Mouse (Mus musculus) heart, postnatal 36 days (tissue): ENCODE results near the gene Atg14. TPM values are rescaled to one million over a fixed set of nuclear protein-coding genes. Genes with fewer than 3 reads are reported as not detected.
"Not testable (repeated sequence)": the region's sequence is repeated elsewhere in the genome, so short reads cannot be mapped to it uniquely, and the experiment has no call there.

Experiments used
- DNase-seq, 2 experiments: peaks; one replicate each; pipeline ENCODE4 v3.0.0; 2021 to 2022
- intact Hi-C: fragments of 180-260 bp; cut with DNase I; formaldehyde crosslinking; loops from one replicate; pipeline ENCODE4 v1.15.1; 2025
- total RNA-seq, 2 experiments: library from RNA; stranded (reverse); gene quantifications; 2 replicates each; pipeline ENCODE4 v1.2.3; 2021

The Atg14 gene
- total RNA-seq, 2 experiments from 2014 or later = 10.8 to 10.9 TPM

DNA sequence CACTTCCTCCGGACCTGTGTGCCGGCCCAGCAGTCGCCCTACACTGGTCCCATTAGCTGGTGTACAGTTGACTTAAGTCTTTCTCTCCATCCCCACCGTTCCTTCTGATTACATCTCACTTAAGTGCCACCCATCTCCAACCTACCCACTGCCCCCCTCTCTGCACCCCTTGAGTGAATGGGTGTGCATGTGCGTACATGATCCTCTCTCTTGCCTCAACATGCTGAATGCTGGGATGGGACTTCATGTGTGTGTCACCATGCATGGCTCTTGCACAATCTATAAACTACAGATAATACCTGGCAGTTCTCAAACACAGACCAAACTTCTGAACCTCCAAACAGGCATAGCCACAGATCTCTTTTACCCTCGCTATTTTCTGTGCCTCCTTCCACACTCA lies 18.8 kb downstream of the Atg14 start:
- intact Hi-C loops = no loop called here
- no peak for DNase-seq

DNA sequence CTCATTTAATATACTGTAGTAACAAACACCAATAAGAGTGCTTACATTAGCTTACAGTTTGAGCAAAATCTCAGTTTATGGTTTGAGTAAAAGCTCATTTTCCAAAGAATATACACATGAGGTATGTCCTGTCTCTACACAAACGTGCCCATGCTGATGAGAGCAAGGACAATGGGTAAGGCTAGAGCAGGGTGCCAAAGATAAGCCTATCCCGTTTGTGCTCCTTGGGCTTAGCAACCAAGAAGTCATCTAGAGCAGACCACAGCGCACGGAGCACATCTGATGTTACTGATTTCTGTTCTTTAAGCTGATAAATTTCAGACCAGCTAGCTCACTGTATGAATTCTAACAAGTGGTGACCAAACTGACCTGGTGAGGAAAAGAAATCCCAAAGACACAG lies 25.6 kb downstream of the Atg14 start:
- intact Hi-C loops = no loop called here
- no peak for DNase-seq

DNA sequence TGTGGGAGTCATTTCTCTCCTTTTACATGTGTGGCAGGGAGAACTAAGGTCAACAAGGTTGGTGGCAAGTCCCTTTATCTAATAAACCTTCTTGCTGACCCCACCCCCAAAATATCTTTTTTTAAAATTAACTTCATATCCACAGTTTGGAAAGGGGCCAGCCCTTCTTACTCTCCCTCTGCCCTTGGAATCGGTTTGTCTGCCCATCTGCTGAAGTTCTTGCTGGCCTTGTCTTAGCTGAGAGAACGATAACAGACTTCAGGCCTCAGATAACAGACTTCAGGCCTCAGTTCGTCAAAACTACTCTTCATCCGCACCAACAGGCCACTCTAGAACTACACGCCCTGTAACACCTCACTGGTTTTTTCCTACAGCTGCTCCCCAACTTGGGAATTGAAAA lies 26.2 kb downstream of the Atg14 start:
- no peak for DNase-seq
- intact Hi-C loops = no loop called here

DNA sequence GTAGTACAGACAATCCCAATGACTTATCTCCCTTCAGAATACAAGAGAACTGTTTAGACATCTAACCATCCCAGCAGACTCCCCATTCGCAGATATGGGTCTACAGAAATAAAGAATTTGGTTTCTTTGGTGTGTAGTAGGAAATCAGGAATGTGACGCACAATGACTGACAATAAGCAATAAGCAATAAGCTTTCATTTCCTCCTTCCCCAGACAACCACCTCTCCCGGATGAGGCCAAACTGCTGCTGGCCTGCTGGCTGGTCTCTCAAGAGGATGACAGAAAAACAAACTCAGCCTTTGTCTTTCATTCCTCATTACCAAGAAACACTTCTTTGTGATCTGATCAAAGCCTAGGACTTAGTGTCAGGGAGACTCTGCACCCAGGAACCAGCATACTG lies 28.2 kb downstream of the Atg14 start:
- intact Hi-C loops = no loop called here
- no peak for DNase-seq

DNA sequence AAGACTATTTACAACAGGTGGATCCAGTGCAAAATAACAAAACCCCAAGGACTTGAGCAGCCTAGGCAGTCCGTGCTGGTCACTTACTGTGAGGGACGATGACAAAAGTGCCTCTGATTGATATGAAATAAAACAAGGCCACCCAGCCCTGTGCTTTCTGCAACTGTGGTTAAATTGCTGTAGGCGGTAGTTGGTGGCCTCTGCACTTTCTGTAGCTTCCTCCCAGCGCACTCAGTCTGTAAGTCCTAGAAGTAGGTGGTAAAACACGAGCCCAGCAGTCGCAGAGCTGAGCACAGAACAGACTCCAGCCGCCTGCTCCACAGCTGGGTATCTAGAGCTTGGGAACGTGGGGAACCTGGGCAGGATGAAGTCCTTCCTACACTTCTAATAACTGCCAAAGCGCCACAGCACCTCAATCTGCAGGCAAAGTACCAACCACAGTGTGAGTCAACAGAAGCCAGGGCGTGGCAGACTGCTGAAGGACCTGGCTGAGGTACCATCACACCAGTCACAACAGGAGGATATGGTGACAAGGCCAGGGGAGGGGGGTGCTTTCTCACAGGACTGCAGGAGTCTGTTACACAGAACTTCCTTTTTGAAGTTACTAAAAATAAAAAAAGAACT lies 29.0 kb downstream of the Atg14 start:
- DNase-seq = no peak
- intact Hi-C loops = no loop called here

DNA sequence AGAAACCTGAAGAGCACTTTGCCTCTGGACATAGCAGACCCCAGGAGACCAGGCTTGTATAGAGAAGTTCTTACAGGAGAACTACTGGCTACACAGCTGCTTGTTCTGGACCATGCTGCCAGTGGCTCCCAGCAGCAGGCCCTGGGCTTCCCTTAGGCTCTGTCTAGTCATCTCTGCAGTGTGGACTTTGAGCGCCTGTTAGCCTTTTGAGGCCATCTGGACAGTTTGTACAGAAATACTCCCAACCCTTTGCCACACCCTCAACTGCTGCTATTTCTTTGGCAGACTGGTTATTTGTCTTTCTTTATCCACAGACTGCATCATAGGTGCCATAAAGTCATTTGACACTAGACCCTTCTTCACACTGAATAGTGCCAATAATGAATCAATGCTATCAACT lies 35.4 kb downstream of the Atg14 start:
- intact Hi-C loops = no loop called here

DNA sequence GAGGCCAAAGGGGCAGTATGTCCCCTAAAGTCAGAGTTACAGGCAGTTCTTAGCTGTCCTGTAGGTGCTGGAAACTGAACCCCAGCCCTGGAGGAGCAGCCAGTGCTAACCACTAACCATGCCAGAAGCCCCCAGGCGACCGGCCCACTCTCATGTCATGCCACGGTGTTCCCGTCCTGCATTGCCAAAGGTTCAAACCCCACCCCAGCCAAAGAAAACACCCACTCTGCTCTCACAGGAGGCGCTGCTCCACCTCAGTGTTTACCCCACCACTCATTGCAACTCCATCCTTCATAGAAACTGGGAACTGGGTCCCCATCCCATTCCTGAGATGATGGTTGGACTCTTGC lies 36.3 kb downstream of the Atg14 start:
- DNase-seq = no peak
- intact Hi-C loops = loop anchor here (1.0 to 5.0 kb wide), 2 partner anchors 62 to 202 kb away; no protein-coding TSS in a partner anchor

More for the DNA sequence above, 35.4 kb downstream of the Atg14 start:
- no peak for DNase-seq

DNA sequence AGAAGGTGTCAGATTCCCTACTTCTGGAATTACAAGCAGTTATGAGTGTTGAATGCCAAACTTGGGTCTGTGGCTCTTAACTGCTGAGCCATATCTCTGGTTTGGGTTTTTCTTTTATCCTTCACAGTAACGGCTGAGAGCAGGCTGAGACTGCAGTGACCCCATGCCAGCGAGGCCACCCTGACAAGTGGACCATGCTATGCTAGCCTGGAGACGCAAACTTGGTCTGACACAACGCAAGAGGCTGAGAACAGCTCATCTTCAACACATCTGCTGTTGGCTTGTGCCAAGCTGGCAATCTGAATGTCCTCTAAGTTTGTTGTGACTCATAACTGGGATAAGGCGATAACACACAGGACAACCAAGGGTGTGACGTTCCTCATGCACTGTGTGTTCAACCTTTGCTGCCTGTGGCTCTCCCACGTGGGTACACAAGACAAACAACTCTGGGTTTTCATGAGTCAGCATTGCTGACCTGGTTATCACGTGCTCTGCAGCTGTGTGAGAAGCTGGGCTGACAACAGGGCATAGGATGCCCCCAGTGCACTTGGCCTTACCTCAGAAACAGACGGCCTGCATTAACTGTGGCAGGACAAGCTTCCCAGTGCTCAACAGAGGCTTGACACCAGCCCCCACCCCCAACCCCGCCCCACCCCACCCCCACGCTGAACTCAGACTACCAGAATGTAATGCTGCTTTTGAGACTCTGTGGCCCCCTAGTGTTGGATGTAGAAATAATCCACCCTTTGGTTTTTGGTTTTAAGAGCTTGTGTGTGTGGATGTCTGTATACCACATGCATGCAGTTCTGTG lies 36.9 kb downstream of the Atg14 start:
- intact Hi-C loops = loop anchor here (1.0 to 5.0 kb wide), 2 partner anchors 61 to 201 kb away; no protein-coding TSS in a partner anchor
- peak; percentile 42 to 66 for DNase-seq

DNA sequence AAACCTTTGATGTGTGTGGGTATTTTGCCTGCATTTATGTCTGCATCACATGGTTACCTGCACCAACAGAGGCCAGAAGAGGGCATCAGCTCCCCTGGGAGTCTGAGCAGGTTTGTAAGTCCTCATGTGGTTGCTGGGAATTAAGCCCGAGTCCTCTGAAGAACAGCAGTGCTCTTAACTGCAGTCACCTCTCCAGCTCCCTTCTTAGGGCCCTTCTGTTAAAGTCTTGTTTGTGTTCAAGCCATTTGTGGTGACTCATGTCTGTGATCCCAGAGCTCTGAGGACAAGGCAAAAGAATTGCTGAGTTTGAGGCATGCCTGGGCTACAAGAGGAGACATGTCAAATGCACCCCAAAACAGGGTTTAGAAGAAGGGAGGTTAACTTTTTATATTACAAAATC lies 38.0 kb downstream of the Atg14 start:
- intact Hi-C loops = loop anchor here (5.0 kb wide), 1 partner anchor 200 kb away; no protein-coding TSS in a partner anchor
- DNase-seq = no peak

DNA sequence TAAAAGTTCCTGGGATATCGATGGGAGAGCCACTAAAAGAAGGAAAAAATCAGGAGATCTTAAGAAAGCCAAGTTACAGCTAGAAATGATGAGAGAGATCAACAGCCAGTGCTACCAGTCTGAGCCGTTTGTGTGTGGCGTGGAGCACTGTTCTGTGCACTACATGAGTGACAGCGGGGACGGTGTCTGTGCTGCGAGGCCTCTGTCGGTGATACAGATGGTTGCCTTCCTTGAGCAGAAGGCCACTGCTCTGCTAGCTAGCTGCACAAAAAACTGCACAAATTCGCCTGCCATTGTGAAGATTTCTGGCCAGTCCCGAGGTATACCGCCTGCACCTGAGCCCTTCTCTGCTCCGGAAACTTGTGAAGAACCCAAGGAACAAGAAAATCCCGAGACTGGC lies 40.9 kb downstream of the Atg14 start:
- intact Hi-C loops = loop anchor here (1.0 kb wide), 1 partner anchor 57 kb away; no protein-coding TSS in a partner anchor
- DNase-seq = not testable (repeated sequence)

DNA sequence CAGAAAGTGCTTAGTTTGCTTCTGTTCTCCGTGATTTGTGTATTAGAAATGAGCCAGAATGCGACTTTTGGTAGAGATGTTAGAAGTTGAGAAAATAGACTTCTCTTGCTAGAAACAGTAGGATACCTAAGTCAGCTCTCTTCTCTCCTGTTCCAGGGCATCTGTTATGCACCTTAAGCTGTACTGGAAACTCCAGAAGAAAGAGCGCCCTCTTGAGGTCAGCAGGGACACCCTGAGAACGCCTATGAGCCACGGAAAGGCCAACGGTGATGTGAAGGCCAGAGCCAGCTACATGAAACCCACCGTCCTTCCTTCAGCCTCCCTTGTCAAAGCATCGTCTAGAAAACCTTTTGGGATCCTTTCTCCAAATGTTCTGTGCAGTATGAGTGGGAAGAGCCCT lies 41.4 kb downstream of the Atg14 start:
- intact Hi-C loops = loop anchor here (1.0 kb wide), 1 partner anchor 57 kb away; no protein-coding TSS in a partner anchor
- DNase-seq = peak; percentile 55 to 60

DNA sequence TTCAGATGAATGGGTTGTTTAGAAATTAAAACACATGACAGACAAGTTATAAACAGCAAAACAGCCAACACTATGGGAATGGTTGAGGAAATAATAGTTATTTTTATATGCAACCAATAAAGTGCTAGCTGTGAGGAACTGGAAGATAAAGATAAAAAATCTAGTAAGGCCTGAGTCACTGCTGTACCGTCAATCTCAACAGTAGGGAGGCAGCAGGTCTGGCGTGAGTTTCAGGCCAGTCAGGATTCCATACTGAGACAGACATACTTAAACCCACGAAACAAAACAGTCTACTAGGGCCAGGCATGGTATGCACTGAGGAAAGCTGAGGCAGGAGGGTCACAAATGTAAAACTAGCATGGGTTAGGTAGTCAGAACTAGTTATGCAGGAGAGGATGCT lies 42.2 kb downstream of the Atg14 start:
- DNase-seq = no peak
- intact Hi-C loops = no loop called here

DNA sequence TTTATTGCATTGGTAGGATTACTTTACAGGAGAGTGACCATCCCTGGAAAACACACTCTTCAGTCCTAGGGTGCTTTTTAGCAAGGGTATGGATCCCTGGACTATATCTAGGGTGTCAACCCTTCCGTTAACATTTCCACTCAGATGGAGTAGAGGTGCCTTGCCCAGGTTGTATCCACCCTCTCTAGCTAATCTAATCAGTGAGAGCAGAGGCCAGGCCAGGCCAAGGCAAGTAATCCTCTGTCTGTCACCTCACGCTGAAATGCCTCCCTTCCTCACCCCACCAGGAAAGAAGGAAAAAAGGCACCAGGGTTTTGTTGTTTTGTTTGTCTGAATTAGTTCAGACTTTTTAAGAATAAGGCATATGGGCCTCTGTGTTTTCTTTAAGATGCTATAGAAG lies 42.6 kb downstream of the Atg14 start:
- intact Hi-C loops = no loop called here
- no peak for DNase-seq

DNA sequence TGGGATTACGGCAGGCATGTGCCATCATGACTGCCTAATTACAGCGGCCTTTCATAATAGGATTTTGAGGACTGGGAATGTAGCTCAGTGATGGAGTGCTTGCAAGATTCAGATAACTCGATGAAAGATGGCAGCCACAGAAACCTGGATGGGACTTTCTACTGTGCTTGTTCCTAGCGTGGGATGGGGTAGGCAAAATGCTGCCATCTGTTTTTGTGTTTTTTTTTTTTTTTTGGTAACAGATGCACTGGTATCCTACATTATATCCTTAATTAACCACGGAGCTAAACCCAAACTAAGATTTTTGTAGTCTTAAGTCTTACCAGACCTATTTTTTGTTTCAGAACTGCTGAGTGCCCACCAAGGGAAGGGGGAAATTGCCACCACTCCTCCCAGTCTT lies 44.6 kb downstream of the Atg14 start:
- intact Hi-C loops = no loop called here
- DNase-seq = no peak

DNA sequence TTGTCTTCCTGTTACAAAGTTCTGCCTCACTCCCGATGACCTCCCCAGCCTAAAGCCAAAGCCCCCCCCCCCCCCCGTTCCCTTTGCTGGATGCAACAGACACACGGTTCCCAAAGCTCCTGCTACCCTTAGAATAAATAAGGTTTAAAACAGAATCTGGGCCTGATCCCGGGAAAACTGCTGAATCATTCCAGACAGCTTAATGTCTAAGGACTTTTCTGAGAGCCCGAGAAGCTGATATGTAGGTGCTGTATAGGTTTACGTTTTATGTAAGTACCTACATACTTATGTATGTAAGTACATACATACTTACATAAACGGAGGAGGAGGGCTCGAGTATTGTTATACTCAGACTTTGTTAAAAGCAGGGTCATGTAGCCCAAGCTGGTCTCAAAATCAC lies 45.1 kb downstream of the Atg14 start:
- intact Hi-C loops = no loop called here
- DNase-seq = no peak

DNA sequence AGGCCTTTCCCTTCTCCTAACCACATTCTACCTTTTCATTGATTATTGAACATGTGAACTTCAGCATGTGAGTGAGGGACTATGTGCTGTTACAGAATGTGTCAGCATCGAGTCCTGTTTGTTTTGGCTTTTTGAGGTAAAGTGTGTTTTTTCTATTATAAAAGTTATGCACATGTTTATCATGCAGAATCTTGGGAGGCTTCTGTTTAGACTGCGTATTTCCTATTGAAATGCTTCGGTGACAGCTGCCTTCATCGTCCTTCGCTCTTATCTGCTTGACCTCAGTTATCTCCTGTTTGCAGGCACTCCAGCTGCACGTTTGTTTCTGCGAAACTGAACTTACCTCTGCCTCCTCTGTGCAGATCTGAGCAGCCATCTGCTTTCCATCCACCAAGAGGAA lies 48.1 kb downstream of the Atg14 start:
- intact Hi-C loops = no loop called here
- DNase-seq = no peak

DNA sequence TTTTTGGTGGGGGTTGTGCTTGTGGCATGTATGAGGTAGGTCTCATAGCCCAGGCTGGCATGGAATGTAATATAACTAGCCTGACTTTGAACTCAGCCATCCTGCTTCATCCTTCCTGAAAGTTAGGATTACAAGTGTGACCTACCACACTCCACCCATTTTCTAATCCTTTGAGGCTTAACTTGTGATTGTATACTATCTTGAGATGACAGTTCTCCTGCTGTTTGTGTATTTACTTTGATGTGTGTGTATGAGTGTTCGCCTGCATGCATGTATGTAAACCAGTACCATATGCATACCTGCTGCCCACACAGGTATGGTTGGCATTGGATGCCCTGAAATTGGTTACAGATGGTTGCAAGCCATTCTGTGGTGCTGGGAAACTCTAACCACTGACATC lies 48.8 kb downstream of the Atg14 start:
- DNase-seq = no peak
- intact Hi-C loops = no loop called here

DNA sequence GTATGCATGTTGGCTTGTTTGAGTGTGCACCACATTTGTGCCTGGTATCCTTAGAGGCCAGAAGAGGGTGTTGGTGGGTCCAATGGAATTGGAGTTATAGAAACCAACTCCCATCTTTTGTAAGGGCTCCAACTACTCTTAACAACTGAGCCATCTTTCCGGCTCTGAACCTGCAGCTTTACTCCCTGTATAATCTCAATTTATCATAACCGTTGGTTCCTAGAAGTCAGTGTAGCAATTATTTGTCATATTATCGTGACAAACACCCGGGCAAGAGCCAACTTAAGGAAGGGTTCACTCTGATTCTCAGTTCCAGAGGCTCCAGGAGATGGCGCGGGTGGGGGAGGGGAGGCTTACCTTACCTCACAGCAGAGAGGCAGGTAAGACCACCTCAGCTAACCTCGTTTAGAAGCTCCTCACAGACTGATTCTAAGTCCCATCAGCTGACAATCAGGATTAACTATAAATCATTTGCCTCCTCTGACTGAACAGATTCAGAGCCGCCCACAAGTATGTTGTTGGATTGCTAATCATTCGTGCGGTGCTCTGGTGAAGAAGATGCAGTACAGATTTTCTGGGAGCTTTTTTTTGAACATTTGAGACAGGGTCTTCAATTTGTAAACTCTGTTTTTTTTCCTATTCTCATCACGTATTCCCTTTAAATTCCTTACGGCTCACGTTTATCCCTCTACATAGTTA lies 49.5 kb downstream of the Atg14 start:
- intact Hi-C loops = no loop called here
- DNase-seq = no peak

DNA sequence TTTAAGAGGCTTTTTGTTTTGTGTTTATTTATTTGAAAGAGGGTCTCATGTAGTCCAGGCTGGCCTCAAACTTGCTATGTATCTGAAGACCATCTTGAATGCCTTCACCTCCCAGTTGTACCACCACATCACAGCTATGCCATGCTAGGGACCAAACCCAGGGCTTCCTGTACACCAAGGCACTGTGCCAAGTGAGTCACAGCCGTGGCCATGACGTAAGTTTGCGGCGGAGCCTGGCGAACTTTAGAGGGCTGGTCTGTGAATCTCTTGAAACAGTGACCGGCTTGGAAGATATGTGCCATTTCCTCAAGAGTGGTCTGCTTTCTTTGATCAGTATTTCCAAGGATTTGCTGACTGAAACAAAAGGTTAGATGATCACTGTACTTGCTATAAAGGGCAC lies 51.8 kb downstream of the Atg14 start:
- intact Hi-C loops = no loop called here
- DNase-seq = peak; percentile 48 to 56

DNA sequence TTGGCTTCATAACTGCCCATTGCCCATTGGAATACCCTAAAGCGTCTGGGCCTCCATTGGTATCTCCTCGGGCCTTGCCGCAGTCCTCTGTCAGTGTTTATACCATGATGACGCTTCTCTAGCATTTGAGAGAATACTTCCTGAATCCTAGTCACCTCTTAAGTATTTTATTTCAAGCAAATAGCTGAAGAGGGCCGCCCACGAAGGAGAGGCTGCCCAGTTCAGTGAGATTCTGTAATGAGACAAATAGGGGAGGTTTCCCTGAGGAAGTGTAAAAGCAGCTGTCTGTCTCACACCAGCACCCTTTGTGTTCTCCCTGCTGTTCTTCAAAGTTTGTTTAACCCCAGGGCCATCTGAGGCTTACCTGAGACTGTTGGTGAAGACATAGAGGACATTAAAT lies 53.7 kb downstream of the Atg14 start:
- DNase-seq = no peak
- intact Hi-C loops = no loop called here

DNA sequence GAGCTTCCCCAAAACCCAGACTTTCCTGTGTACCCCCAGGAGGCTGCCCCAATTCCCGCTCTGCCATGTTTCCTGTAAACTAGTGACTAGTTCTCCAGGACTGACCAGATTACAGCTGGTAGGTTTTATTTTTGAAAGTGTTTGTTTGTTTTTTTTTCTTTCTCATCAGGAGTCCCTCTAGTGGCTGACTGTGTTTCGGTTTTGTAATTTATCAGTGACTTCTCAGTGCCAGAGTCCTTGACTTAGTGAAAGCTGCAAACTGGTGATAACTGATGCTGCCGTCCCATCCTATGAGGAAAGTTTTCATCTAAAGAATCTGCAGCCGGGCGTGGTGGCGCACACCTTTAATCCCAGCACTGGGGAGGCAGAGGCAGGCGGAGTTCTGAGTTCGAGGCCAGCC lies 54.8 kb downstream of the Atg14 start:
- no peak for DNase-seq
- intact Hi-C loops = no loop called here
